Mouse (Mus musculus) lung, postnatal 25 days (tissue): ENCODE measurements at regions not wholly inside any gene's neighbourhood (a gene's known extent, or its start where the extent isn't known, plus 50 kb on each side); places are given as distances from the start of the nearest gene placed in this dataset.

Source experiments
- DNase-seq: peaks from one replicate; pipeline ENCODE4 v3.0.0; 2022; ENCODE audit warnings: low spot score

DNA sequence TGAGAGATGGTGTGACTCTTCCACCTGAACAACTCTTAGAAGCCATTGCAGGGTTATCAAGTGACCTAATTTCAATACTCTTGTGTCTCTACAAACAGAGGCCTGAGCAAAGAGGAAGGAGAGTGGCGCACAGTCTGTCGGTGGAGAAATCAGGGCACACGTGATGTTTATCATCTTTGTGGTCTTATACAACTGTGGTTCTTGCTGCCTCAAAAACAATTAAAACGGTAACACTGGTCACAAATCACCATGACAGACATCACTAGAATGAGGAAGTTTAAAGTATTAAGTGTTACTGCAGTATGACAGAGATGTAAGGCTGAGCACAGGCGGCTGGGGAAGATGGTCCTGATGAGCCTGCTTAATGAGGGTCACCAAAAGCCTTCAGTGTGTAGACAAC lies 73.6 kb downstream of the Sdc1 start:
- DNase-seq: peak; percentile 23

DNA sequence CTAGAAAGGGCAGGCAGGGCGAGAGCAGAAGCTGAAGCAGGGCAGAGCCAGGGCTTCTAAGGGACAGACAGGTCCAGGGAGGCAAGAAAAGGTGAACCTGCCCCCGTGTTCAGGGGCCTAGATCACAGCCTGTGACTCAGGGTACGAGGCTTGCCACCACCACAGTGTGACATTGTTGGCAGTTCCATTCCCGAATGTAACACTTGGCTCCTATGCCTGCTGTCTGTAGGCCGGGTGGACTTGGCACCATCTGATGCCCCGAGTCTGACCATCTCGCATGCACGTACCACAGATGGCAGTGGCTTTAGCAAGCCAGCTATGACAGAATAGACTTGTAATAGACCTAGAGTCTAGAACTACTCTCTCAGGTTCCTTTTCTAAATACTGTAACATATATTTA lies 74.3 kb downstream of the Sdc1 start:
- DNase-seq: no peak

DNA sequence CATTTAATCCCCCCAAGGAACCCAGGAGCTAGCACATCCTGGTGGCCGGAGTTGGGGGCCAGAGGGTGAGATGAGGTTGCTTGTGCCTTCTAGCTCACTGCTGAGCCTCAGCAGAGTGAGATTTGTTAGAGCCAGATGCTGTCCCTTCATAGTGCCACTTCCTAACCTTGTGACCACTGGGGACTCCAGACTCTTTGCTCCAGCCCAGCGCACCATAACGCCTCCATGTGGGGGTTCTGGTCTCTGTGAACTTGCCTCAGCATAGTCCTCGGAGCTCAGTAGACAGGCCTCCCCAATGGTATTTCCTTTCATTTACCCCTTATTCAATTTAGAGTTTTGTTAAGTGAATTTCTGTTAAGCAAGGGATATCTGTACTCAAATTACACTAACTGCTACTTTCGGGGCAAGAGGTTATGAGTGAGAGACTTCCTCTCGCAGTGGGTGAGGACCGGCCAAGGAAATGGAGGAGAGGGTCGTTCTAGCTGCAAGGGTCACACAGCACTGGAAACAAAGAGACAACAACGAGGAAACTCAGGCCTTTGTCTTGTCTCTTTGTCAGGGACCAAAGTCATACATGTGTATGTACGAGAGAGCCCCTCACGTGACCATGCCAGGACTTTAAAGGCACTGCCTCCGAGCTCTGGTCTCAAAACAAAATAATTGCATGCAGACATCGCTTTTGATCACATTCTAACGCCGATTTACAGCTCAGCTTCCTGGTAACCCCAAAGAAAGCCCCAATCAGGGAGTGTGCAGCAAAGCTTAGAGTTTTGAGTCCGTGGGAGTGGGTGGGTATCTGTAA lies 74.8 kb upstream of the Laptm4a start:
- DNase-seq: no peak

DNA sequence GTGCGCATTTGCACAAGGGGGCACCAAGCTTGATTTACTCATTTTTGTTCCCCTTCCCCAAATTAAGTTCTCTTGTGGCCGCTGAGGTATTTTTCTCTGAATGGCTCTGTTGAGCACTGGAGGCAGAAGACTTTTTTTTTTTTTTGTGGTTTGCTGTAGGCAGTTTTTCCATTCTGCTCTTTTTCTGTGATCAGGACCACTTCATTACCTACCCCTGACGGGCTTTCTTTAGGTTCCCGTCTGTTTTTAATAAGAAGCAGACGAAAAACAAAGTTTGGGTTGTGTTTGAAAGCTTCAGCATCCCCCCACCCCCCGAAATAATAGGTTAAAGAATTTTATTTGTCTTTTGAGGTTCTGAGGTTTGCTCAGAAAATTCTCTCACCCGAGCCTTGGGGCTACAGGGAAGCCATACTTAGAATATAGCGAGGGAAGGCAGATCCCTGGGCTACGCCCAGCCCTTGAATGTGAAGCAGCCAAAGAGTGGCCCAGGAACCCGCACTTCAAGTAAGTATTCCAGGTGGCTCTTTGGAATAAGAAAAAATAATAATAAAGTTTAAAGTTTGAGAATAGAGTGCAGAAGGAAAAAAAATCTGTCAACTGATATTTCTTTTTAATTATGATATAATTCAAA lies 74.1 kb upstream of the Laptm4a start:
- DNase-seq: no peak

DNA sequence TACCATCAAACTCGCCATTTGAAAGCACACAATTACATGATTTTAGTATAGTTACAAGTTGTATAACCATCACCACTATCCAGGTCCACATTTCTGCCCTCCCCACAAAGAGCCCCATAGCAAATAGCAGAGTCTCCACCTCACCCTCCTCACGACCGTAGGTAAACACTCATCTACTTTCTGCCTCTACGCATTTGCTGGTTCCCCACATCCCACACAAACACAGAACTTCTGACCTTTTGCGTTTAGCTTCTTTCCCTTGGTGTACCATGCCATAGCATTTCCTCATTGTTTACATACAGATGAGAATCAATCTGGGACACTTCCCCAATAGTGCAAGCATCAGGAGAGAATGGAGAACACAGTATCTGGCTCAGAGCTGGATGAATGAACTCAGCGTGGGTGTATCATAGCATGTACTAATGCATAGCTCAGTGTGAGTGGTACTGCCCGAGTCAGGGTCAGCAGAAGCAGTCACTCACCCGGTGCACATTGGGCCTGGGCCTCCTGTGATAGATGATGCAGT lies 73.5 kb upstream of the Laptm4a start:
- peak; percentile 31 for DNase-seq

DNA sequence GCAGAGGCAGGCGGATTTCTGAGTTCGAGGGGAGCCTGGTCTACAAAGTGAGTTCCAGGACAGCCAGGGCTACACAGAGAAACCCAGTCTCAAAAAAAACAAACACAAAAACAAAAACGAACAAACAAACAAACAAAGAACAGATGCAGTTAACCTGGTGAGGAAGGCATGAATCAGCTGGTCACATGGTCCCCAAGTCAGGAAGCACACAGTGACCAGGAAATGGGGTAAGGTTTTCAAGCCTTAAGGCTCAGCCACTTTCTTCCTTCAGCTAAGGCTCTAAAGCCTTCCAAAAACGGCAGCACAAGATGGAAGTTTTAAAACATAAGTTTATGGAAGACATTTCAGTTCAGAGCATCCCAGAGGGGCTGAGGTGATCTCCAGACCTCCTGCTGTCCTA lies 67.6 kb upstream of the Laptm4a start:
- no peak for DNase-seq

DNA sequence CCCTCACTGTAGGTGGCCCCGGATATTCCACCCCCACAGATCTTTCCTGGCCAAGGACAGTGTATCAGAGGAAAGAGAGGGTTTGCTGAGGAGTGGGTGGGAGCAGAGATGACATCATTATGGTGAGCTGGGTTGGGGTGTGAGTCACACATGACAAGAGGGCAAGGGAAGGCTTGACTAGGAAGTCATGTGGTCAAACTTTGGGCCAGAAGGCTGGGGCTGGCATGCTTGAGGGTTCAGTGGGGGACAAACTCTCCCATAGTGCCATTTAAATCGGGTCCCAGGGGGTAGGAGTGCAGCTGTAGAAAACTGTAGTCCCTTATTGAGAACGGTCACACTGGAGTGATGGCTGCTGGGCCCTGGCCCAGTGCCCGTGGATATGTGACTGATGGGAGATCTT lies 67.1 kb upstream of the Laptm4a start:
- no peak for DNase-seq

DNA sequence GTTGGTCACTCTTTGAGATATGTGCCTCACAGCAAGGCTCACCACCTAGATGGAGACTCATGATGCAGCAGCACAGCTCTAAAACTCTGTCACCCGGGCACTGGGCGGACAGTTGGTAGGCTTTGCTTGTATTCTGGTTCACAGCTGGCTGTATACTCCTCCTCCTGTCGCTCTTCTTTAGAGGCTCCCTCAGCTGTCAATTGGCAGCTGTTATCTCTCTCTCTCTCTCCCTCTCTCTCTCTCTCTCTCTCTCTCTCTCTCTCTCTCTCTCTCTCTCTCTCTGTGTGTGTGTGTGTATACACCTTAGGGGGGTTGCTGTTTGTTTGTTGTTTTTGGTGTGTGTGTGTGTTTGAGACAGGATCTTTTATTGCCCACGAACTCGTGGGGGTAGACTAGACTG lies 66.3 kb upstream of the Laptm4a start:
- DNase-seq: no peak

DNA sequence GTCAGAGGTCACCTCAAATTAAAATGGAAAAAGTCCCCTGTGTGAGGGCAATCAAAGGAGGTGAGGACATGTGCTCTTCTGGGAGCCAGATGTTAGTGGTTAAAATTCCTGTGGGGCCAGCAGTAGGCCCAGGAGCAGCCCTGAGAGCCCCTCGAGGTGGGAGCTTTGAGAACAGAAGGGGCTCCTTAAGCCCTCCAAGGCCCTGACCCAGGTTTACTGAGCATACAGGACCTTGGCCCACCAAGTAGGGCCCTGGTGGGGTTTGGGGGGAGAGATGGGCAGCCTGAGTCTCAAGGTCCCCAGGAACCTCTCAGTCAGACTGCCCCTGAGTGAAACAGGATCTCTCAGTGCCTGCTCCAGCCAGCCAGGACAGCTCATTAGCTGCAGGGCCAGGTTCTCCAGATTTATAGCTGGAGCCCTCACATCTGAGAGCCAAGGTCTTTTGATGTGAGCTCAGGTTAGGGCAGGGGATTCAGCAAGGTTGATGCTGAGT lies 65.4 kb upstream of the Laptm4a start:
- no peak for DNase-seq

DNA sequence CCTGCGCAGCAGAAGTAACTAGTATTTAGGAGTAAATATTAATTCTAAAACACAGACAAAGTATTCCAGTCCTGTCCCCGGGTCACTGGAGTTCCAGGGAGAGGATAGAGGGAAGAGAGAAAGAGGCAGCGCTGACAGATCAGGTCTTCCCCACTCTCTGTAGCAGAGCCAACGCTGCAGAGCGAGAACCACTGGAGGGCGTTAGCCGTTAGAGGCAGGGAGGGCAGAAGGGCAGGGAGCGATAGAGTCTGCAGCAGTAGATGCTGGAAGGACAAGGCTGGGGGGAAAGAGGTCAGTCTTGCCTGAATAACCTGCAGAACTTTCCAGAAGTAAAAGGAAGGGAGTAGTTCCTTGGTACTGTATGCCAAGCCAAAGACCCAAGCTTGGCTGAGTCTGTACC lies 64.2 kb upstream of the Laptm4a start:
- no peak for DNase-seq

DNA sequence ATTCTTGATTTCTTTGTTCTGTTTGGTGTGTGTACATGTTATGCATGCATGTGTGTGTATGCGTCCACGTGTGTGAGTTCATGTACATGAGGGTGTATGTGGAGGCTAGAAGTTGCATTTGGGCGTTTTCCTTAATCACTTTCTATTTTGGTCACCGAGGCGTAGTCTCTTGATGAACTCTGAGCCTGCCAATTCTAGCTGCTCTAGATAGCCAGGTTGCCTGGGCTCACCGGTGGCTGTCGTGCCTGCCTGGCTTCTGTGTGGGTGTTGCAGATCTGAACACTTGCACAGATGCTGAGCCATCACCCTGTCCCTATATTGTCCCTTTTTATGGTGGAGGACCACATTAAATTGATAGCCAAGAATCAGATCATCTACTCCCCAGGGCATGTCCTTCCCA lies 62.7 kb upstream of the Laptm4a start:
- DNase-seq: no peak

DNA sequence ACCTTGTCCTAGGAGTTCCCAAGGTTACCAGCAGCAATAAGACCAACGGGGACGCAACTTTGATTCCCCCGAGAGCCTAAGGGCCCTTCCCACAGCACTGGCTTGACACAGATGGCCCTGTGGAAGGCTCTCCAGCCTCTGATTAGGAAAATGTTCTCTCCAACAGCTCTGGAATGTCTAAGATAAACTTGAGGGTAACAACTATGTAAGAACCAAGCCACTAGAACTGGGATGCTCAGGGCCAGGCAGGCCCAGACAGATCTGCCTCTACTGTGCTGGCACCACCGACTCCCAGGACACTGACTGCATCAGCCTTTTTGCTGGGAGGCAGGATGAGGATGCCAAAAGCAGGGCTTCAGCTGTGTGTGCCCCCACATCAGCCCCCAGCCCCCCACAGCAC lies 61.9 kb upstream of the Laptm4a start:
- DNase-seq: no peak

DNA sequence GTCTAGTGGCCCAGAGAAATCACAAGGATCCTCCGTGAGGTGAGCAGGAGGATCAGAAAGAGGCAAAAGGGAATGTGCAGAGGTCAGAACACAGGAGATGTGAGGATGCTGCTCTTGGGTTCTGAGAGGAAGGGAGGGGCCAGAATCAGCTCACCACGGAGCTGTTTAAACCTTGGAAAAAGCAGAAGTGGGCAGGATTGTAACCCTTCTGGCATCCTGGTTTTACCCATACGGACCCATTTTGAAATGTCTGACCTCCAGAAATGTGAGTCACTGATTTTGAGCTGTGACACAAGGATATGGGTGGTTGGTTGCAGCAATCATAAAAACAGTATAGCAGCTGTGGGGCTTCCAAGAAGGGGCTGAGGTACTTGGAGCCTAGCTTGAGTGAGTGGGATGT lies 56.6 kb upstream of the Laptm4a start:
- DNase-seq: no peak

DNA sequence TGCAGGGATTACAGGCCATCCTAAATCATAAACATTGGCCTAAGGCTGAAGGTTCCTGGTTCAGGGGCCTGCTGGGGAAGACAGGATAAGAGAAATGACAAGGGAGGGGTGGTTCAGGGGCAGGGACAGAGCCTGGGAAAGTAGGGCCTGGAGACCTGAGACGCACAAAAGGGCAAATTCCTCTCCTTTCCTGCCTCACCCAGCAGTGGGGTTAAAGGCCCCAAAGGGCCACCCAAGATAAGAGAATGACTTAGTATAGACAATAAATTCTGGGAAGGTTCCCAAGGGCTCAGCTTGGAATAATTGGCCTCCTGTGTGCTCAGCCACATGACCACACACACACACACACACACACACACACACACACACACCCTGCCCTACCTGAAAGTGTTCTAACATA lies 56.2 kb upstream of the Laptm4a start:
- DNase-seq: no peak

DNA sequence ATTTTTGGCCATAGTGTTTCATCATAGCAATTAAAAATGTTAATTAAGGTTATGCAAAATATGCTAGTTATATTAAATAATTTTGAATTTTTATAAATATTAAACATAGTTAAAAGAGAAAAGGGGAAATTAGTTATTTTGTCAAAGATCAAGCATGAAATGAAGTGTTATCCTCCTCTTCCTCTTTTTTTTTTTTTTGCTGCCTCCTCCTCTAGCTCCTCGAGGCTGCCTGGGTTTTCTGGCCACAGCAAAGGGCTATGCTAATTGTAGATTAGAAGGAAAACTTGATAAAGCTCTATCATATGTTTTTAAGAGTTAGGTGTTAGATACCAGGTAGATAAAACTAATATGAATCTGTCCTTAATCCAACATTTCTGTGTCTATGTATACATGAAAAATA lies 54.4 kb upstream of the Laptm4a start:
- no peak for DNase-seq

DNA sequence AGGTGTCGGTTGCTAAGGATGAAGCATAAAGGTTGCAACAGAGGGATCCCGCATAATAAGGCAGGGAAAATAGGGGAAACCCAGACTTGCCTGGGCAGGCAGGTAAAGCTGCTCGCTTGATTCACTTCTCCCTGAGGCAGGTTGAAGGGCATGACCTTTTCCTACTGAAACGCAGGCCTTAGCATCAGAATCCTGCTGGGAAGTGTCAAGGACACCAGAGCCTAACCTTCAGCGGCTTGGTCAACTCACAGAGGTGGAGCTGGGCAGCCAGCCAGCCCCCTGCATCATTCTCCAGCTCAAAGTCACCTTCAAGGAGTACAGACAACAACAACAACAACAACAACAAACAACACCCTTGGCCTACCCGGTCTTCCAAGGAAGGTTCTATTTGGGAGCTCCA lies 52.8 kb upstream of the Laptm4a start:
- DNase-seq: no peak

DNA sequence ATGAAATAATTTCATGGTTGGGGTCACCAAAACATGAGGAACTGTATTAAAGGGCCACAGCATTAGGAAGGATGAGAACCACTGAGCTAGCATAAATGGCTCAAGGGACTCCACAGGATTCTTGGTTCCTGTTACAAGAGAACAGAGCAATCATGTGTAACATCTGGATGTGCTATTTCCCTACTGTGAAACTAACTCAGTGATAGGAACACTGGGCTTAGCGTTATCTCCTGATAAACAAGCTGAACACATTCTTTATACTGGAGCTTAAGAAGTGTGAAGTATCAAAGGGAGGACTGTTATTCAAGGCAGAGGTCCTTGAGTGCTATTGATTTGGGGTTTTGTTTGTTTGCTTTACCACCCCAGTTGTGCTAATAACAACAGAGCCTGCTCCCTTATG lies 52.3 kb upstream of the Laptm4a start:
- no peak for DNase-seq
